Mouse (Mus musculus) megakaryocyte, adult 5-6 weeks (primary cell): ENCODE results near the gene Grifin. TPM values are rescaled to one million over a fixed set of nuclear protein-coding genes. Genes with fewer than 3 reads are reported as not detected.
A peak's percentile ranks its signal among the peaks of the same experiment; 100 is the strongest.

Source experiments
- ATAC-seq: 2 replicates; pipeline ENCODE4 v1.8.0; 2016; ENCODE audit warnings: mild to moderate bottlenecking, inconsistent platforms; ENCODE audit not compliant: poor library complexity, severe bottlenecking
- total RNA-seq, 2 experiments: library from RNA; stranded (forward) in 1 of 2; stranded (reverse) in 1 of 2; fragments of 153-499, 151-499 nt in 1 of 2; fragments of 221-1000, 200-1000 nt in 1 of 2; gene quantifications; 2 replicates each; pipeline versions ENCODE4 v1.2.3 to v1.2.4; 2015 to 2017

Gene Grifin
- total RNA-seq (2015) = not detected in 2 replicates
- not detected in 2 replicates for total RNA-seq (2017)

DNA sequence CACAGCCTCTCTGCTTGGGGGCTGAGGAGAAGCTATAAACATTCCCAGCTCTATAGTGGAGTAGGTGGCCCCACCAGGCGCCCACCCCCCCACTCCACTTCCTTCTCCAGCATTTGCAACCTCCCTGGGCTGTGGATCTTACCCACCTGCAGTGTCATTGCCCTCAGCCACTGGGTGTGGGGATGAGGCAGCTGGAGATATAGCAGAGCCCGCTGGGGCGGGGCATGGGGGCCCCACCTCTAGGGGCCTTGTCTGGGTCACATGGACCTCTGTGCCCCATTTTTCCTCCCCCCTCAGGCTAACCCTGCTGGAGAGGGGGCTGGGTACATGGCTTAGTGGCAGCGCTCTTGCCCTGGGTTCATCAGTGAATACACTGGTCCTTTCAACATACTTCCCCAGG is at the start of gene Grifin:
TSS of gene Grifin (minus strand) at position 176 of the 400 bp plus-strand sequence.
- ATAC-seq = no peak

DNA sequence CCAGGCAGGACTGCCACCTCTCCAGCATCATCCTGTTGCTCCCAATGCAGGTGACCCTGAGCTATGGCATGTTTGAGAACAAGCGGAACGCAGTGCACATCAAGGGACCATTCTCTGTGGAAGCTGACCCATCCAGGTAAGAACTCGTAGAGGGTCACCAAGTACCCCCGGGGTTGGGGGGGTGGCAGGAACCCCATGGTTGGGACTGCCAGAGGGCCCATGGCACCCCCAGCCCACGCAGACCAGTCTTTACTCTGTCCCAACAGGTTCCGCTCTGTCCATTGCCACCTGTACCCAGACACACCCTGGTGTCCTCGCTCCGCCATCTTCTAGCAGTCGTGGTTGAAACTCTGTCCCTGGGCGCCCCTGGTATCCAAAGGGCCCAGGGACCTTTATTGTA is 49.3 kb upstream of the Grifin start:
- no peak for ATAC-seq

DNA sequence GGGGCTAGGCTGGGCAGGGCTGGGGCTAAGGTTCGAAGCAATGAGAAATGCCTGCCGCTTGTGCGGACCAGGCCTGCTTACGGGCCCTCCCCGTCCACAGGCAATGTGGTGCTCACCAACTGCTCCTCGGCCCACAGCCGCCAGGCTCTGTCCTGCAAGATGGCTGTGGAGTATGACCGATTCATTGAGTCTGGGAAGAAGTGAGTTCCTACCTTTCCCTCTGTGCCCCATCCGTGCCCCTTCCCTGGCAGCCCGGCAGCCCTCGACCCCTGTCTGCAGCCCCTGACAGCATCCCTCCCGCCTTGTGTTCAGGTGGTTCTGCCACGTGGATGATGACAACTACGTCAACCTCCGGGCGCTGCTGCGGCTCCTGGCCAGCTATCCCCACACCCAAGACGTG is 47.3 kb upstream of the Grifin start:
- ATAC-seq = no peak

DNA sequence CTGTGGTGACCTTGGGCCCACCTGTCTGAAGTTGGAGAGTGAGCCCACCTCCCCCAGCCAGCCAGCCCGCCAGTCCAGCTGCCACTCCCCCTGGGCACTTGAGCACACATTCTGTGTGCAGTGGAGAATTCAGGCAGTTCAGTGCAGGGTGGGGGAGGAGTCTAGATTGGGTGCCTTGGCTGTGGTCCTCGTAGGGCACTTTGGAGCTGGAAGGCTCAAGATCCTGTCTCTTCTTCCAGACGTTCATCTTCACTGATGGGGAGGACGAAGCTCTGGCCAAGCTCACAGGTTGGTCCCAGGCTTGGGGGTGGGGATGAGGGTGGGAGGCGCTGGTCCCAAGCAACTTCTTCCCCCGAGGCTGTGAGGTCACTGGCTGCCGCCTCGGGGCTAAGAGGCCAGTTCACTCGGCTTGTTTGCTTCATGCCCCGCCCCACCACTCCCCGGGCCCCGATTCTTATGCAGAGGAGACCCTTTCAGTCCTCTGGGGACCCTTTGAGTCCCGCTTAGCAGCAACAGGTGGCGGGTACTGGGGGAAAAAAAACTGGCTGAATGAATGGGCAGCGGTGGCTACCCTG is 46.8 kb upstream of the Grifin start:
- ATAC-seq = no peak

DNA sequence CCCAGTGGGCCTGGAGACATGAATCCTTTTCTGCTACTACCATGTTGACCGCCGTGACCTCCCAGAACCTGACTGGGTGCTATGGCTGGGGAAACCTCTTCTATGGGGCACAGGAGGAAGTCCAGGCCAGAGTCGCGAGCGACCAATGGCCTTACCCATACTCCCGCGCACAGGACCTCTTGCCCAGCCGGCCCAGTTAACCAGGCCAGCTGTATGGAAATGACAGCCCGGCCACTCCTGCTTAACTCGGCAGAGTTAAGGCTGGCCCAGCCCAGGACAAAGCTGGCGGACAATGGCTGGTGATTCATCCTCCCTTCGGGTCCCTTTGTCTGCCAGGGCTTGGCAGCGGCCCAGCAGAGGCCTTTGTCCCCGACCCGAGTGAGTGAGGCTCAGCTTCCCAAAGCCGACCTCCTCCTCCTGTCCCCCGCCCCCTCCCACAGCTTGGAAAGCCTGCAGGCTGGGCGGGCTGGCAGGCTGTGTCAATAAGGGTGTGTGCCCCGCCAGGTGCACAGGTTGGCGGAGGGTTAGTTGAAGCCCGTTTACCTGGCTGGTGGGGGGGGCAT is 46.2 kb upstream of the Grifin start:
- ATAC-seq = peak; percentile 25

DNA sequence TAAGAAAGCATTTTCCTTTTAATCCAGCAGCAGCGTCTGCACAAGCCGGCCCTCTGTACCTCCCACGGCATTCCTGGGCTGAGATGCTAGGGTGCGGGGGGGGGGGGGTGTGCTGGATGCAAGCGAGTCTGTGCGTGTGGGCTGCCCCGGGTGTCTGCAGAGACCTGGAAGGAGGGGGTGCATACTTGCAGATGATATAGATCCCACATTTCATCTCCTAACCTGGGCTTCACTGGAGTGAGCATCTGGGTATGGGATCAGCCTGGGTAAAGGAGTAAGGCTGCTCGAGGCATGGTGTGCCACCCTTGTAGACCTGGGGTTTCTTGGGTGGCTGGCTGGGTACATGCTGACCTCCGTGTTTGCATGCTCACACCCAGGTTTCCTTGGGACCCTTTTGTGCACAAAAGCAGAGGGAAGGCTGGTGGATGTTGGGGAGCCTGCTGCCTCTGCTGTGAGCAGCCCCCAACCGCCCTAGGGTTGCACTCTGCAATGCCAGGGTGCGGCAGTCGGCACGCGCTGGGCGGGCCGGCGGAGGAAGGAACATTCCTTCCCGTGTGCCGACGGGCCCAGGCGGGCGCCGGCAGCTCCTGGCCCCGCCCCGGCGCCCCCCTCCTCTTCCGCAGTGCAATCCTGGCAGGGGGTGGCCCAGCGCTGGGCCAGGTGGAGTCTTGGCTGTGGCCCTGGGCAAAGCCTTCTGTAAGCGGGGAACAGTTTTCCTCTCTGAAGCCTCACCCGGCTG is 45.6 kb upstream of the Grifin start:
- peak; percentile 32 for ATAC-seq

DNA sequence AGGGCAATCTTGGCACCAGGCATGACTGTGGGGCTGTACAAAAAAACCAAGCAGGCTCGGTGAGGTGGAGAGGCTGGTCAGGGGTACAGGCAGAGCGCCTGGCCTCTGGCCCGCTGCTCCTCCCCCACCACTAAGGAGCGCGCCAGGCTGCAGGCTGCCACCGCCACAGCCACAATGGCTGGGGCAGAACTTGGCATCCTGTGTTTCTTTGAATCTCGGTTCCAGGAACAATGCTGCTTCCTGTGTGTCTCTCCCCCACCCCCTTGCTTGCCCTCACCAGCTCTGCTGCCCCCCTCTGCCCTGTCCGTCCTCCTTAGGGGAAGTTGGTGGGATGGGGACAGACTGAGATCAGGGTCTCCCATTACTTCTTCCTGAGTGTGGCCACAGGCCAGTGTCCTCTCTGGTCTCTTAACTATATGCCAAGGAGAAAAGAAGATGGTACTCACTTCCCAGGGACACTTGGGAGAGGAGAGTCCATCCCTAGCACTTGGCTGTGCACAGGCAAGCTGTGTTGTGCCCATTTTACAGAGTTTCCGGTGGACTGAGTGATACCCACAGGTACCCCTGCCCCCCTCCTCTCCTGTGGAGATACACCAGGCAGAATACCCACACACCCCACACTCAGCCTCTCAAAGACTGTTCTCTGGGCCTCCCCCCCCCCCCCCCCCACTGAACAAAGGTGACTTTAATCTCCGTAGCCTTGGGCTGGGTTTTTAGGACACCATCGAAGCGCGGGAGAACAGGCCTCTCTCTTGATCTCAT is 44.8 kb upstream of the Grifin start:
- ATAC-seq = peak; percentile 13; the same call in 1 of the 2 replicates

DNA sequence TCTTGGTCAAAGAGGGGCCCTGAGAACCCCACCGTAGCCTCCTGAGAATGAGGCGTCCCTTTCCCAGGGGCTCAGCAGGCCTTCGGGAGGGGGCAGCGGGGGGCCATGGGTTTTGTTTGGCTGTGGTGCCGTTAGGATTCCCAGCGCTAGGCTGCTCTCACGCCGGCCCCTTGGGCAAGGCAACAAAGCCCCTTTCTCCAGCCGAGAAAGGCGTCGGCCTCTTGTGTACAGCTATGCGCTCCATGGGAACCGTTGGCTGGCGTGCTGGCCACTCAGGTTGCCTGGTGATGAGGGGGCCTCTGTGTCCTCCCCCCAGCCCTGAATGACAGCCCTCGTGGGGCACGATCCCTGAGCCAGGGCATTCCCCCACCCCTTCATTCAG is 43.8 kb upstream of the Grifin start:
- ATAC-seq = no peak

DNA sequence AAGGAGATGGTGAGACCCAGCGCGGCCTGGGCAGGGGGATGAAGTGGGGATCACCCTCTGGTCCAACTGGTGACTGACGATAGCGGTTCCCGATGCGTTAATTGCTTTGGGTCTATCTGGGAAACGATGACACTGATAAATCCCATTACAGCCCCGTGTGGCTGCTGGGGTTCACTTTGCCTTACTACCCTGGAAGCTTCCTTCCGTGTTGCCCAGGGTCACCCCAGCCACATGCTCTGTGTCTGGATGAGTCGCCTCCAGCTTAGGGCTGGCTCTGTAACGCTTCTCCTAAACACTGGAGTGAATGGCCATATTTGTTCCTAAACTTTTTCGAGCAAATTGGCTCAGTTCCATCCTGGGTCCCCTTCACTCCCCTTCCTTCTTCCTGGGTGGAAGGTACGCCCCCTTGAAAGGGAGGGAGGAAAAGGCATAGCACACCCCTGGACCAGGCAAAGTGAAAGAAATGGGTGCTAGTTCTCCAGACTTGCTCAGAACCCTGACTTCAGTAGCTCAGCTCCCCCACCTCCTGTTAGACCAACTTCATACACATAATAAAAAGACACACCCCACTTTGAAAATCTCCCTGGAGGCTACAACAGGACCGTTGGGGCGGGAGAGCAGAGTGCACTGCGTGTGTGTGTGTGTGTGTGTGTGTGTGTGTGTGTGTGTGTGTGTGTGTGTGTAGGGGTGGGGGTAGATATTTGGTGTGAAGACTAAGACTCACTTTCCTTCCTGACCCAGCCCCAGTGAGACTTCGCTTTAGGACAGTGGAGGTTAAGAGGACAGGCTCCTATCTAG is 43.2 kb upstream of the Grifin start:
- ATAC-seq = no peak

DNA sequence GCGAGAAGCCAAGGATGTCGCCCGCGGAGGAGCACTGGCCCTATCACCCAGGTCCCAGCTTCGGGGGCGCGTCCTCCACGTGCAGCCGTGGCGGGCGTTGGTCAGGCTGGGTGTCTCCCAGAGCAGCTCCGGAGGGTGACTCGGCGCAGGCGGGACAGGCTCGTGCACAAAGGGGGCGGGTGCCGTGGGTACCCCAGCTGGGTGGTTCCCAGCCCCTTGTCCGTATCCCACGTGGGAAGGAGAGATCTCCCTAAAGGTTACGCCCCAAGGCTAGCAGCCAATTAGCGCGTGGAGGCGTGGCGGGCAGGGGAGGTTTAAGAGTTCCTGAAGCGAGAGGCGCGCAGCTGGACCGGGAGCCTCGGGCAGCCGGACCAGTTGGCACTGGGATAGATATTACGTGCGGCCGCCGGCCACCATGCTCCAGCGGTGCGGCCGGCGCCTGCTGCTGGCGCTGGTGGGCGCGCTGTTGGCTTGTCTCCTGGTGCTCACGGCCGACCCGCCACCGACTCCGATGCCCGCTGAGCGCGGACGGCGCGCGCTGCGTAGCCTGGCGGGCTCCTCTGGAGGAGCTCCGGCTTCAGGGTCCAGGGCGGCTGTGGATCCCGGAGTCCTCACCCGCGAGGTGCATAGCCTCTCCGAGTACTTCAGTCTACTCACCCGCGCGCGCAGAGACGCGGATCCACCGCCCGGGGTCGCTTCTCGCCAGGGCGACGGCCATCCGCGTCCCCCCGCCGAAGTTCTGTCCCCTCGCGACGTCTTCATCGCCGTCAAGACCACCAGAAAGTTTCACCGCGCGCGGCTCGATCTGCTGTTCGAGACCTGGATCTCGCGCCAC is 42.3 kb upstream of the Grifin start, which contains the start of gene Lfng:
TSS of gene Lfng (plus strand) at position 320 of the 835 bp plus-strand sequence.
- peak; percentile 67 for ATAC-seq

DNA sequence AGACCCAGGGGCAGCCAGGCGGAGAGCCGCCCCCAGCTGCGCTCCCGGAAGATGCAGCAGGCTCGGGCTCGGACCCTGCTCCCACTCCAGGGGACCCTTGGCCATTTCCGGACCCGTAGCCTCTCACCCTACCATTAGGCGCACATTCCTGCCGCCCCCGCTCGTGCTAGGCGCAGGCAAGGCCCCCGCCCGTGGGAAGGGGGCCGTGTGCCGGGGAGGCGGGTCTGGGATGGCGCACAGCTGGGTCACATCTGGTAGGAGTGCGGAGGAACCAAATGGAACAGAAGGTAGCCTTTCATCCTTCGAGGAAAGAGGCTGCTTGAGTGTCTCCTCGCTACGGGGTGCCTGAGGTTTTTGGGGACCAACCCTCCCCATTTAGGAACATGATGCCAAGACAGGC is 41.5 kb upstream of the Grifin start:
- ATAC-seq = no peak

DNA sequence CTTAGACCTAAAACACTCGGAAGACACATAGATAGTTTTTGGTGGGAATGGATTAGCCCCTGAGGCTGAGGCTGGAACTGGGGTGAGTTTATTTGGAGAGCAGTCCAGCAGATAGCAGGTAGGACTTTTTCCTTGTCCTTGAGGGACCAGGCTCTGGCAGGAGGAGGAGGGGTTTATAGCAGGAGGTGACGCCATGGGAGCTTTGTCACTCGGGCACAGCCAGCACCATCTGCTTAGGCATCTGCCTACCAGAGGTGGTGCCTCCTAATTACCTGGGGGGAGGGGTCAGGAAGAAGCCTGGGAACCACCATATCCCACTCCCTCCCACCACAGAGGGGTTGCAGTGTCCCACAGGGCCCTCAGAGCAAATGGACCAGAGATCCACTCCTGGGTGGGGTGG is 40.4 kb upstream of the Grifin start:
- ATAC-seq = no peak

DNA sequence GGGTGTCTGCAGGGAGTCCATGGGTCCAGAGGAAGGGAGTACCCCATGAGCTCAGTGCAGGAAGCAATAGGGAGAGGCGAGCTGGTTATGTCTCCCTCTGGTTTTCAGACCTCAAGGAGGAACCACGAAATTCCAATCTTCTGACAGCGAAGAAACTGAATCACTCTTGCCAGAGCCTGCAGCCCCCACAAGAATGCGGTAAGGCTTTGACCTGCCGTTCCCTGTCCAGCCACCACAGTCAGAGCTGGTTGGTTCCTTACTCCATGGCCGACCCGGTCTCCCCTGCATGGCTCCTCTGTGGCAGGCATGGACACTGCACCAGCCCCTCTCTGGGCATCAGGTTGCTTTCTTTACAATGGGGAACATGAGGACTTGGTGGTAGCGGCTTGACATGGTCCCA is 39.5 kb upstream of the Grifin start:
- ATAC-seq = no peak

DNA sequence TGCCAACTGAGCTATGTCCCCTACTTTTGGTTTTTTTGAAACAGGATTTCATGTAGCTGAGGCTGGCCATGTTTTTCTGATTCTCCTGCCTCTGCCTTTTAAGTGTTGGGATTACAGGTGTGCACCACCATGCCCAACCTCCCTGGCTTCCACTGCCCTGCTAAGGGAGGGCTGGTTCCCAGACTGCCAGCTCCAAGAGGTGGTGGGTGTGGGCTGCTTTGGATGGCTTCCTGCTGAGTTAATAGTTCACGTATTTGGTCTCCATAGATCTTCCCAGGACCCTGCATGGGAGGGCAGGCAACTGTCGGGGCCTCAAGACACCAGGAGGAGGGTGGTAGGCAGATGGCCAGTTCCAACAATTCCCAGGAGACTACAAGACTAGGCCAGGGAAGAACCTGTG is 37.7 kb upstream of the Grifin start:
- no peak for ATAC-seq

DNA sequence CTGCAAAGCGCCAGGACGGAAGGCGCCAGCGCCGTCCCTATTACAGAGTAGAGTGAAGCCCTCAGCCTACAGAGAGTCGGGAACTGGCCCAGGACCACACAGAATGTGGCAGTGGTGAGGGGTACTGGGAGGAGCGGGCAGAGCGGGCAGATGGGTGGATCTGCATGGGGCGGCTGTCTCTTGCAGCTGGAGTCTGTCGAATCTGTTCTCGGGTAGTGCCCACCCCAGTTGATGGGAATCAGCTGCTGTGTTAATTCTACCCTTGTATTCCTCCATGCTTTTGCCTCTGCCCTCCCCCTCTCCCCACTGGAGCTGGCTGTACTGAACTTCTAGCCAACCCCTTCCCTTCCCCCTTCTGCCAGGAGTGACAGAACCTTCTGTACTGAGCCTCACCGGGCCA is 36.8 kb upstream of the Grifin start:
- ATAC-seq = no peak

DNA sequence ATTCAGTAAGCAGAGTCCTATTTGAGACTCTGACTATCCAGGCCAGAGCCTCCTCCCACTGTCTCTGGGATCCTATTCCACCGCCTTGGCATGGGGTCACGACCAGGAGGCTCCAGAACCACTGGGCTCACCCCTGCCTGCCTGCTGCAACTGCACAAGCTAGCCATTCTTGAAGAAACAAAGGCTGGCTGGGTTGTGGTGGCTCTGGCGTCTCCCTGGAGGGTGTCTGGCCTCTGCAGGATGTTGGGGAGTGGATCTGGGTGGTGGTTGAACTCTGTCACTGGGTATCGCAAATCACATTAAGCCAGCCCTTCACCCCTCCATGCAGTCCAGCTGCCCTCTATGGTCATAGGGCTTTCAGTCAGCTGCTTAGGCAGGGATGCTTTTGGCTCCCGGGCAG is 35.1 kb upstream of the Grifin start:
- ATAC-seq = no peak

DNA sequence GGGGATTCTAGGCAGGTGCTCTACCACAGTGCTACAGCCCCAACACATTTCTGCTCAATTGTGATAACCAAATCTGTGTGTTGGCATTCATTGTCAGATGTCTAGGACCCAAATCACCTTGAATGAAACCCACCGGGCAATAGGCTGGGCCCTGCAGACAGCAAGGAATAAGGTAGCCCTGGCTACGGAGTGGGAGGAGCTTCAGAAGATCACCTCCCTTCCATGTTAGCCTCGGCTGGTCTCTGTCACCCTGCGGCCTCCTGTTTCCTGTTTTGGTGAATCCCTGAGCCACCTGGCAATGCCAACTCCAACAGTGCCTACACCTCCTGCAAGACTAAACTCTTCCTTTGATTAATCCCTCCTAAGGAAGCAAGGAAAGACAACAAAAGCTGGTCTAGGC is 32.9 kb upstream of the Grifin start:
- no peak for ATAC-seq

DNA sequence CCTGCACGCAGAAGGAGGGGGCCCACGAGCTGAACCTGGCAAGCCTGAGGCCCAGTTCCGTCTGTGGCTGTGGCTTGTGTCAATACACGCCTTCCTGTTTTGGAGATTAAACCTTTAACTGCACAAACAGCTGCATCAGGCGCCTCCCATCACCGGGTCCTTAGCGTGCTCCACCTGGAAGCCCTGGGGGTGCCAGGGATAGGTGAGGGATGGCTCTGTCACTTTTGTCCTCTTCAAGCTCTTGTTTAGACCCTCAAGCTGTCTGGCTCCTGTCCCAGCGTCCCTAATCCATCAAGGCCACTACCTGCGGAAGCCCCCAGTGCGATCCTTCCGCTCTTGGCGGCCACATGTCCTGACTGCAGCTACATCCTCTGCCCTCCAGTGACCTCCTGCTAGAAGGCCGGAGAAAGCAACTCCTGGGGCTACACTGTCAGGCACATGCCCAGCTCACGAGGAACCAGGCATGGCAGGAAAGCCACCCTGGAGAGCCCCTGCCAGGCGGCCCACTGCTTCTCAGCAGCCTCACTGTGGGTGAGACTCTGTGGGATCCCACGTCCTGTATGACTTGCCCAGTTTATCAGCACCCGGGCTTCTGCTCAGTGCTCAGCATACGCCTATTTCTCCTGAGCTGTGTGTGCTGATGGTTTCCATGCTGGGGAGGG is 32.2 kb upstream of the Grifin start:
- peak; percentile 82 for ATAC-seq

DNA sequence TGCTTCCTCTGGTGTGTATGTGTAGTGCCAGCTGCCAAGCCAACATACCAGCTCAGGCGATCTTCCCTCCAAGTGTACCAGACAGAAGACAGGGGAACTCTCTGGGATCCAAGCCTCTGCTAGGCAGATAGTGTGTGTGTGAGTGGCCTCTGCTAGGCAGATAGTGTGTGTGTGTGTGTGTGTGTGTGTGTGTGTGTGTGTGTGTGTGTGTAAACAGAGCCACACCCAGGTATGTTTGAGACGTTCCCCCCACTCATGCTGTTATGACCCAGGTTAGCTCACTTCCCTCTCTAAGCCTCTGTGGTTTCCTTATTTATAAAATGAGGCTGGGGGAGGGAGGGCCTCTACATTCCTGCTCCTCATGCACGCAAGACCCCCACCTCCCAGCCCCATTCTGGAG is 31.6 kb upstream of the Grifin start:
- ATAC-seq = peak; percentile 60
